Mouse (Mus musculus) cortical plate, adult 2 months (tissue): Measurements from ENCODE around the gene Sik2.

Experiments used
- CTCF ChIP-seq: fragments of 200-500 bp; IDR thresholded peaks from 2 replicates; pipeline ENCODE4 v1.5.1; 2011; ENCODE audit warnings: mild to moderate bottlenecking, control low read depth, low read length; ENCODE audit not compliant: insufficient read depth; ENCODE audit errors: extremely low read depth
- POLR2A ChIP-seq: fragments of 200-500 bp; IDR thresholded peaks from 2 replicates; pipeline ENCODE4 v1.6.1; 2011; ENCODE audit warnings: mild to moderate bottlenecking, low read length, control low read depth; ENCODE audit not compliant: insufficient read depth; ENCODE audit errors: extremely low read depth

DNA sequence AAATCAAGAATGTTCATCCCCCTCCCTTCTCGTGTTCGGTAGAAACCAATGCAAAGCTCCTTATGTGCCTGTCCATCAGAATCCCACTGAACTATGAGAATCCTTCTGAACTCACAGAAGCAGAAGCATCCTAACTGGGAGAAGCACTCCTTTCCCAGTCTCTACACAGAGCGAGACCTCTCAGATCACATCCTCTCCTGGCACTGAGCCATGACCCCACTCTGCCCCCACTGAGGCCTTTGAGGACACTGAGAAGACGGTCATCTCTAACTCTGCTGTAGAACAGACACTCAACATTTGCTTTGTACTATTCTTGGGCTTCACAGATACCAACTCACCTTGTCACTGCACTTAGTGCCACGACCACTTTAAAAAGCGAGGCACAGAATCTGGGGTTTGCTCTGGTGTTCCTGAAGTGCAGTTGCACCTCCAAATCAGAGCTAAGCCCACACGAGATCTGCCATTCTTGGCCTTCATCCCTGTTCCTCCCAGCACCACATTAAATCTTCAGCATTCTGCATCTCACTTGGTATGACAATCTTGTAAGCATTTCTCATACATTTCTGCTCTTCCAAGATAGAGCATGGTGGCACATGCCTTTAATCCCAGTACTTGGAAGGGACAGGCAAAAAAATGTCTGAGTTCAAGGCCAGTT lies 96.9 kb downstream of the Sik2 start:
- TF ChIP-seq POLR2A, result no peak
- TF ChIP-seq CTCF, result no peak
